22 mouse cellular contexts compared by ENCODE assay signal in genomic region chr7:49548397-49548796, GRCm38 (mm10).
"Had no signal": no experiment of that assay in that cellular context is flagged by ENCODE, and none has a peak within 500 bp of the region (broad histone marks: within the 10 kb centered on the region; RNA-seq: fewer than 3 reads in every experiment).

No protein-coding gene starts in this region.

- H3K9ac ChIP-seq: limb, embryonic 12.5 days; limb, embryonic 15.5 days; liver, embryonic 14.5 days; liver, postnatal 0 days; neural tube, embryonic 12.5 days; neural tube, embryonic 15.5 days; stomach, embryonic 15.5 days had no signal

- H3K9me3 ChIP-seq: limb, embryonic 12.5 days; limb, embryonic 15.5 days; neural tube, embryonic 12.5 days; neural tube, embryonic 15.5 days; stomach, embryonic 15.5 days had no signal

- ATAC-seq: intestine, postnatal 0 days; liver, postnatal 0 days had no signal

- H3K4me2 ChIP-seq: limb, embryonic 12.5 days; limb, embryonic 15.5 days; liver, embryonic 11.5 days; midbrain, embryonic 11.5 days; neural tube, embryonic 12.5 days; neural tube, embryonic 15.5 days; stomach, embryonic 15.5 days had no signal

- H3K27ac ChIP-seq: kidney, postnatal 0 days; layer of hippocampus, adult 2 months; limb, embryonic 12.5 days; limb, embryonic 15.5 days; liver, embryonic 14.5 days; neural tube, embryonic 12.5 days; neural tube, embryonic 15.5 days; stomach, embryonic 15.5 days had no signal

- H3K27me3 ChIP-seq: limb, embryonic 12.5 days; limb, embryonic 15.5 days; neural tube, embryonic 12.5 days; neural tube, embryonic 15.5 days; stomach, embryonic 15.5 days had no signal

- DNase-seq: kidney, adult 2 months; kidney, postnatal 25 days; layer of hippocampus, adult 9-11 months; liver, postnatal 0 days; midbrain, embryonic 14.5 days; retina, postnatal 1 day; right cerebral cortex, postnatal 25 days; spleen, adult 18-20 months; thymus, adult 2 months; thymus, postnatal 14 days; thymus, postnatal 4 days had no signal

- H3K4me3 ChIP-seq: layer of hippocampus, adult 2 months; limb, embryonic 12.5 days; limb, embryonic 15.5 days; neural tube, embryonic 12.5 days; neural tube, embryonic 15.5 days; stomach, embryonic 15.5 days had no signal
